Mouse (Mus musculus) forebrain, postnatal 0 days (tissue): ENCODE measurements around the gene Ddx46. TPM values are rescaled to one million over a fixed set of nuclear protein-coding genes. Genes with fewer than 3 reads are reported as not detected.

Source experiments
- ATAC-seq: fragments of 200-750 bp; cut with Nextera tagmentation; 2 replicates; pipeline ENCODE4 v1.8.0; 2017; ENCODE audit warnings: mild to moderate bottlenecking, moderate library complexity
- DNase-seq: peaks from one replicate; pipeline ENCODE4 v3.0.0-alpha.2; 2015
- H3K27ac ChIP-seq: fragments of 300-500 bp; sonication (generic); 2 replicates; pipeline ENCODE4 v1.5.1; 2014; ENCODE audit warnings: low read depth, mild to moderate bottlenecking, antibody characterized with exemption, low read length, moderate library complexity, mixed read lengths
- H3K27me3 ChIP-seq: fragments of 300-500 bp; sonication (generic); 2 replicates; pipeline ENCODE4 v1.6.1; 2014; ENCODE audit warnings: mild to moderate bottlenecking, low read length, mixed read lengths; ENCODE audit not compliant: insufficient read depth
- H3K36me3 ChIP-seq: fragments of 300-500 bp; sonication (generic); 2 replicates; pipeline ENCODE4 v1.6.1; 2014; ENCODE audit warnings: mild to moderate bottlenecking, moderate library complexity; ENCODE audit not compliant: insufficient read depth
- H3K4me1 ChIP-seq: fragments of 300-500 bp; sonication (generic); 2 replicates; pipeline ENCODE4 v1.6.1; 2014; ENCODE audit warnings: antibody characterized with exemption; ENCODE audit not compliant: insufficient read depth
- H3K4me2 ChIP-seq: fragments of 300-500 bp; sonication (generic); 2 replicates; pipeline ENCODE4 v1.6.1; 2014; ENCODE audit warnings: low read depth, mild to moderate bottlenecking, moderate library complexity
- H3K4me3 ChIP-seq: fragments of 300-500 bp; sonication (generic); 2 replicates; pipeline ENCODE4 v1.5.1; 2014; ENCODE audit warnings: low read depth, low read length, mixed read lengths
- H3K9ac ChIP-seq: fragments of 300-500 bp; sonication (generic); 2 replicates; pipeline ENCODE4 v1.6.1; 2014; ENCODE audit warnings: mild to moderate bottlenecking
- H3K9me3 ChIP-seq: fragments of 300-500 bp; sonication (generic); 2 replicates; pipeline ENCODE4 v1.6.1; 2016; ENCODE audit warnings: low read length
- CTCF ChIP-seq: sonication (generic); IDR thresholded peaks from 2 replicates; pipeline ENCODE4 v1.5.1; 2016; ENCODE audit warnings: antibody characterized with exemption, control low read depth, low read depth
- WGBS: fragments of 180-500 bp; shearing (Covaris S2); extraction: QIAGEN DNeasy Blood & Tissue Kit; methylation state at CpG from one replicate; pipeline ENCODE4 v1.1.7; 2014; 5-methylcytosine and 5-hydroxymethylcytosine counted together
- polyA plus RNA-seq: library from polyadenylated mRNA; unstranded; fragments of >200 nt; fragmentation: Nextera tagmentation; extraction: Ambion mirVana; gene quantifications from 2 replicates; pipeline ENCODE4 v1.2.1, GENCODE M21; 2015
- total RNA-seq: library from RNA; depleted of rRNA; stranded (reverse); fragments of >200 nt; gene quantifications from 2 replicates; pipeline ENCODE4 v1.2.3, GENCODE M21; 2014

The Ddx46 gene
- total and polyA plus RNA-seq, 2 experiments from 2014 or later = 20.1 to 34.7 TPM

DNA sequence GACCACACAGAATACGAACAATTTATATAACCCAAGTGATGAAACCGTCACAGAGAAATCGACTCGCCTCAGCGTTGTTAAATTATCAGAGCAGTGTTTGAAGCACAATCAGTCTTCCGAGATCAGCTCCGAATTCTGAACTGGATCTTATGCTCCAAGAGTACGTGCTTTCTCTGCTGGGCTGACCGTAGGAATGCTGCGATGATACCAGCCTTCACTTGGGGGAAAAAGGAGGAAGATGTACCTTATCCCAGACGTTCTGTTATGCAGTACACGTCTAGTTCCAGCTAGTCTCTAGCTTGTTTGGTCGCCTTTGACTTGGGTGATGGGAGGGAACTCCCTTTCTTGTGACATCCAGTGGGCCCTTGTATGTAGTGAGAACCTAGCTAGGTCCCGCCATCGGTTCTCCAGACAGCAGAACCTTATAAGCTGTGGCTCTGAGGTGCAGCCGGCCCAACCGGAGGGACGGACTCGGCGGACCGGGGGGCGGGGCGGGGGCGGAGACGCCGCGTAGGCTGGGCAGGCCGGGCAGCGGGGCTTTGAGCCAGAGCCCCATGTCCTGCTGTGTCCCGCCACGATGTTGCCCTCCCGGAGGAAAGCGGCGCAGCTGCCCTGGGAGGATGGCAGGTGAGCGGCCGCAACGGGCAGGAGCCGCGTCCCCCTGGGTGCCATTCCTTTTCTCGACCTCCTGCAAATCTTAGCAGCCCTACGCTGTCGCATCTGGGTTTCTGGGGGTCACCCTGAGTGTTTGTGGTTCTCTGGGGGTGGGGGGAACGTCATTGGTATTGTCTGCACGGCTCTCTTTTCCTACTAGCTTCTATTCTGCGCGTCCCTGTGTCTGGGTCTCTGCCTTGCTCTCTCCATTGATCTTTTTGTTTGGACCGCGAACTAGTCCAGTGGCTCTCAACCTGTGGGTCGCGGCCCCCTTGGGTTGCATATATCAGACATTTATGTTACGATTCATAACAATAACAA is 35.0 kb upstream of the Ddx46 start, which contains the start of gene B4galt7:
B4galt7 (plus strand) TSS at position 331 of the 975 bp plus-strand sequence.
- peak; percentile 81 for DNase-seq
- peak; percentile 91 for ATAC-seq
- peak within 1 kb of the TSS; percentile 91 for H3K4me3 ChIP-seq
- H3K27me3 ChIP-seq = no peaks in the 10 kb centered on the region
- H3K9me3 ChIP-seq = no peaks in the 10 kb centered on the region
- peaks cover 6% of the 10 kb centered on the region; the same call in 1 of the 2 replicates for H3K4me1 ChIP-seq
- peaks cover 43% of the 10 kb centered on the region for H3K36me3 ChIP-seq
- TF ChIP-seq CTCF = no peak
- peak within 1 kb of the TSS; percentile 85 for H3K9ac ChIP-seq
- peak within 1 kb of the TSS; percentile 81 for H3K27ac ChIP-seq
- H3K4me2 ChIP-seq = peak within 1 kb of the TSS; percentile 73
- WGBS = 8% methylated on average over 49 of the region's 51 CpGs

DNA sequence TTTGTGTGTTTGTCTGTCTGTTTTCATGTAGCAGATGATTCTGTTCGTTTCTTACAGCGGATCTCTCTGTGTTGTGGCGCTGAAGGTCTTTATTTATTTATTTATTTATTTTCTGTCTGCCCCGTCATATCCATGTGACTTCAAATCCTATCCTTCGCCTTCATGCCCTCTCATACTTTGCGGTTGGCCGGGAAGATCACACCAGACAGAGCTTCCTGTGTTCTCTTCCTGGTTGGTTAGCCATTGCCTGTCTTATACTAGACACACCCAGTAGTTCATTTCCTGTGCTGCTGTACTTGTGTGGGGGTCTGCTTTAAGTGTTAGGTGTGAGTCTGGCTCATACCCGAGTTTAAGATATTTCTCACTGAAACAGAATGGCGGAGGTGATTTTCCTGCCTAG is 34.2 kb upstream of the Ddx46 start:
- peak; percentile 45 for DNase-seq
- 18% methylated on average over 9 of the region's 9 CpGs for WGBS
- Histone ChIP-seq H3K9ac (peak overlapping the region; percentile 85), H3K27ac (peak overlapping the region; percentile 81), H3K36me3 (peaks cover 36% of the 10 kb centered on the region), H3K27me3 (no peaks in the 10 kb centered on the region), H3K9me3 (no peaks in the 10 kb centered on the region), H3K4me3 (peak overlapping the region; percentile 91), H3K4me1 (peaks cover 6% of the 10 kb centered on the region; the same call in 1 of the 2 replicates), H3K4me2 (peak overlapping the region; percentile 73)
- TF ChIP-seq CTCF = no peak
- peak; percentile 64 for ATAC-seq

DNA sequence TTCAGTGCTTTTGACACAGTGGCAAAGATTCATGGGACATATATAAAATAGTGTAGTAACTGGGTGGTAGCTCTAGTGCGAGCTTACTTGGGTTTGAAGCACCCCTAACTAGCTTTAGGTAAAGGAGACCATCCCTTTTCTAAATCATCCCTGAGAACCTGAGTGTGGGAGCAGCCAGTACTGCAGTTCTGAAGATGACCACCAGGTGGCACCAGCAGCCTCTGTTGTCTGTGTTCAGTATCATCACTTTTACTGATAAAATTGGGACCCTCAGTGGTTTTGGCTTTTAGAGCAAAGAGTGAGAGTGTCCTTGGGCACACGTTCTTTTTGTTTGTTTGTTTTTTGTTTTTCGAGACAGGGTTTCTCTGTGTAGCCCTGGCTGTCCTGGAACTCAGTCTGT is 33.2 kb upstream of the Ddx46 start:
- DNase-seq = peak; percentile 91
- Histone ChIP-seq H3K4me3 (no peak overlapping the region), H3K9ac (no peak overlapping the region), H3K27ac (no peak overlapping the region), H3K27me3 (no peaks in the 10 kb centered on the region), H3K9me3 (no peaks in the 10 kb centered on the region), H3K4me1 (peaks cover 6% of the 10 kb centered on the region; the same call in 1 of the 2 replicates), H3K4me2 (peak overlapping the region; percentile 73; the same call in 1 of the 2 replicates), H3K36me3 (peaks cover 31% of the 10 kb centered on the region)
- peak; percentile 95 for TF ChIP-seq CTCF
- ATAC-seq = peak; percentile 37; the same call in 1 of the 2 replicates
- 7% methylated on average over 3 of the region's 3 CpGs for WGBS

DNA sequence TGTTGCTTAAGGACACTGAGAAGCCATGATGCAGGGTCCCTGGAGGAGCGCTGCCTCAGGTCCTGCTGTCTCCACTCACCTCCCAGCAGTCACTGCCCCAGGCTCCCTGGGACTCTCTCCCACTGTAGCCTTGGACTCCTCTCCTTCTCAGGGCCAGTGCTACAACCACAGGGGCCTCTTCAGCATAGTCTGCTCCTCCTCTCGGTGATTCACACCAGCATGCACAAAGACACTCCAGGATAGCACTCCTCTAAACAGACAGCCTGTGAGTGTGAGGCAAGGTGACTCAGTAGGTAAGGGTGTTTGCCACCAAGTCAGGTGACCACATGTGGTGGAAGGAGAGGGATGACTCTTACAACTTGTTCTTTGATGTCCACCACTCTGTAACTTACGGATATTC is 30.2 kb upstream of the Ddx46 start:
- Histone ChIP-seq H3K9ac (no peak overlapping the region), H3K4me1 (peaks cover 6% of the 10 kb centered on the region; the same call in 1 of the 2 replicates), H3K9me3 (no peaks in the 10 kb centered on the region), H3K36me3 (peaks cover 37% of the 10 kb centered on the region), H3K27ac (no peak overlapping the region), H3K27me3 (no peaks in the 10 kb centered on the region), H3K4me2 (no peak overlapping the region), H3K4me3 (no peak overlapping the region)
- ATAC-seq (no peak), DNase-seq (no peak)
- TF ChIP-seq CTCF = no peak
- 97% methylated on average over 3 of the region's 3 CpGs for WGBS

DNA sequence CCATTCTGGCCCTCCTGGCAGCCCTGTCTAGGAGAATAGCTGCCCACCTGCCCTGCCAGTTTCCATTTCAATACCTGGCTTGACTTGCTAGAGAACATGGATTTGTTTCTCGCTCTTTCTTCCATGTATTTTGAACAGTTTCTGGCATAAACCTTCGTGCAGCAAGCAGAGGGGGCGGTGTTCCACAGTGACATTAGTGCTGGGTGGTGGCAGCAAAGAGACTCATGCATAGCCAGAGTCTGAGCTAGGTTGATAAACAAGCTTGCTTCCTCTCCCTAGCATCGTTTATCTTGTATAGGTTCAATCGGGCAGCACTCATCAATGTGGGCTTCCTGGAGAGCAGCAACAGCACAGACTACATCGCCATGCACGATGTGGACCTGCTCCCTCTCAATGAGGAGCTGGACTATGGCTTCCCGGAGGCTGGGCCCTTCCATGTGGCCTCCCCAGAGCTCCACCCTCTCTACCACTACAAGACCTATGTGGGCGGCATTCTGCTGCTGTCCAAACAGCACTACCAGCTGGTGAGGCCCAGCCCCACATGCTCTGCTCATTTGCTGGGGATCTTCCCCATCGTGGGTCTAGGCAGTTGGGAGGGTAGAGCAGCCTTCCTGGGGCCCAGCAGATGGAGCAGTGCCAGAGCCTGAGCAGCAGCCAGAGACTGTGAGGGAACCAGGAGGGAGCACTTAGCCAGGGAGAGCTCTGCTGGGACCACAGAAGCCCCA is 27.8 kb upstream of the Ddx46 start:
- Histone ChIP-seq H3K4me2 (no peak overlapping the region), H3K4me3 (no peak overlapping the region), H3K36me3 (peaks cover 47% of the 10 kb centered on the region), H3K27ac (no peak overlapping the region), H3K4me1 (no peaks in the 10 kb centered on the region), H3K27me3 (no peaks in the 10 kb centered on the region), H3K9ac (no peak overlapping the region), H3K9me3 (no peaks in the 10 kb centered on the region)
- TF ChIP-seq CTCF = no peak
- ATAC-seq (no peak), DNase-seq (no peak)
- WGBS = 82% methylated on average over 10 of the region's 10 CpGs

DNA sequence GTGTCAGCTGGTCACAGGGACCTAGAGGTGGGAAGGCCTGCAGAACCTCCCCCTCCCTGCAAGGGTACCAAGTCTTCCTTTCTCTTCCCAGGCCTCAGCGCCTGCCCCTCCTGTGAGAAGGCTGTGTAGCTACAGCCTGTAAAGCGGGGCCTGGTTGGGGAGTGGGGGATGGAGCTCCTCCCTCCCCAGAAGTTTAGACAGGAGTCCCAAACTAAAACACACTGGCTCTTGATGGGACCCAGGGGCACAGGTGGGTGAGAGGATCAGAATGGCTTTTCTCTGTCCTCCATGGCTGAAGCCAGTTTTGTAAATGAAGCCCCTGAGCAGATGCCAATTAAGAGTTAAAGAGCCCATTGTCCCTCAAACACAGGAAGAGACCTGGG is 27.2 kb upstream of the Ddx46 start:
- peaks cover 47% of the 10 kb centered on the region for H3K36me3 ChIP-seq
- WGBS = 88% methylated on average over 2 of the region's 2 CpGs

More for the DNA sequence above, 27.2 kb upstream of the Ddx46 start:
- Histone ChIP-seq H3K4me3 (no peak overlapping the region), H3K4me1 (no peaks in the 10 kb centered on the region), H3K27ac (no peak overlapping the region), H3K9me3 (no peaks in the 10 kb centered on the region), H3K27me3 (no peaks in the 10 kb centered on the region), H3K9ac (no peak overlapping the region), H3K4me2 (no peak overlapping the region)
- DNase-seq (no peak), ATAC-seq (no peak)
- no peak for TF ChIP-seq CTCF
